Mouse (Mus musculus) kidney, embryonic 14.5 days (tissue): ENCODE data around the gene Hrg. TPM values are rescaled to one million over a fixed set of nuclear protein-coding genes. Genes with fewer than 3 reads are reported as not detected.
"Not testable (repeated sequence)": the region's sequence is repeated elsewhere in the genome, so short reads cannot be mapped to it uniquely, and the experiment has no call there.

Experiments used
- ATAC-seq: fragments of 200-750 bp; cut with Nextera tagmentation; 2 replicates; pipeline ENCODE4 v1.8.0; 2017; ENCODE audit warnings: moderate number of reproducible peaks, mild to moderate bottlenecking, moderate TSS enrichment, moderate library complexity; ENCODE audit not compliant: low FRiP score, low TSS enrichment
- H3K27ac ChIP-seq: fragments of 300-500 bp; sonication (generic); 2 replicates; pipeline ENCODE4 v1.5.1; 2014; ENCODE audit warnings: low read depth, mild to moderate bottlenecking, low read length, moderate library complexity, mixed read lengths
- H3K27me3 ChIP-seq: fragments of 300-500 bp; sonication (generic); 2 replicates; pipeline ENCODE4 v1.6.1; 2014; ENCODE audit warnings: mild to moderate bottlenecking, low read length; ENCODE audit not compliant: control insufficient read depth, insufficient read depth
- H3K36me3 ChIP-seq: fragments of 300-500 bp; sonication (generic); 2 replicates; pipeline ENCODE4 v1.6.1; 2014; ENCODE audit warnings: low read length, mixed read lengths; ENCODE audit not compliant: control insufficient read depth, insufficient read depth
- H3K4me1 ChIP-seq: fragments of 300-500 bp; sonication (generic); 2 replicates; pipeline ENCODE4 v1.6.1; 2014; ENCODE audit warnings: low read length, mixed read lengths; ENCODE audit not compliant: control insufficient read depth, insufficient read depth
- H3K4me2 ChIP-seq: fragments of 300-500 bp; sonication (generic); replicated peaks from 2 replicates; pipeline ENCODE4 v1.6.1; 2014; ENCODE audit warnings: low read depth, mild to moderate bottlenecking, low read length
- H3K4me3 ChIP-seq: fragments of 300-500 bp; sonication (generic); 2 replicates; pipeline ENCODE4 v1.5.1; 2014; ENCODE audit warnings: mild to moderate bottlenecking, low read length
- H3K9ac ChIP-seq: fragments of 300-500 bp; sonication (generic); 2 replicates; pipeline ENCODE4 v1.6.1; 2014; ENCODE audit warnings: low read depth, mild to moderate bottlenecking, low read length, moderate library complexity
- H3K9me3 ChIP-seq: fragments of 300-500 bp; sonication (generic); 2 replicates; pipeline ENCODE4 v1.6.1; 2016; ENCODE audit warnings: low read length; ENCODE audit not compliant: control insufficient read depth
- WGBS: fragments of 180-500 bp; shearing (Covaris S2); extraction: QIAGEN DNeasy Blood & Tissue Kit; methylation state at CpG from one replicate; pipeline ENCODE4 v1.1.7; 2014; 5-methylcytosine and 5-hydroxymethylcytosine counted together
- polyA plus RNA-seq: library from polyadenylated mRNA; unstranded; fragments of >200 nt; fragmentation: Nextera tagmentation; extraction: Ambion mirVana; gene quantifications from 2 replicates; pipeline ENCODE4 v1.2.1, GENCODE M21; 2014

The Hrg gene
- polyA plus RNA-seq, 1 experiment from 2014 or later, result not detected

DNA sequence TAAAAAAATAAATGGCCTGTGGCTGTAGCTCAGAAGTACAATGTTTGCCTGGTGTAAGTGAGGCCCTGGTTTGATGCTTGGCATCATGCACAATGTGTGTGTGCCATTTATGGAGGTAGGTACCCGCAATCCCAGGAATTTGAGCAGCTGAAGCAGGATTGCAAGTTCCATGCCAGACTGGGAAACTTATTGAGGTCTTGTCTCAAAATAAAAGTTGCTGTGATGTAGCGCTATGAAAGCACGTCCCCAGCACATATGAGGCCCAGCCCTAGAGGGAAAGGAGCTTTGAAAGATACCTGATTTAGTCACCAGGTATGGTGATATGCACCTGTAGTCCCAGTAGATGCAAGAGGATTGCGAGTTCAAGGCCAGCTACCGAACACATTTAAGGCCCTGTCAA lies 29.1 kb upstream of the Hrg start:
- Histone ChIP-seq H3K9me3 (no peaks in the 10 kb centered on the region), H3K4me3 (no peak overlapping the region), H3K4me2 (no peak overlapping the region), H3K36me3 (no peaks in the 10 kb centered on the region), H3K27me3 (no peaks in the 10 kb centered on the region), H3K9ac (no peak overlapping the region), H3K4me1 (no peaks in the 10 kb centered on the region), H3K27ac (no peak overlapping the region)
- ATAC-seq, result no peak
- WGBS, result 94% methylated on average over 5 of the region's 5 CpGs

DNA sequence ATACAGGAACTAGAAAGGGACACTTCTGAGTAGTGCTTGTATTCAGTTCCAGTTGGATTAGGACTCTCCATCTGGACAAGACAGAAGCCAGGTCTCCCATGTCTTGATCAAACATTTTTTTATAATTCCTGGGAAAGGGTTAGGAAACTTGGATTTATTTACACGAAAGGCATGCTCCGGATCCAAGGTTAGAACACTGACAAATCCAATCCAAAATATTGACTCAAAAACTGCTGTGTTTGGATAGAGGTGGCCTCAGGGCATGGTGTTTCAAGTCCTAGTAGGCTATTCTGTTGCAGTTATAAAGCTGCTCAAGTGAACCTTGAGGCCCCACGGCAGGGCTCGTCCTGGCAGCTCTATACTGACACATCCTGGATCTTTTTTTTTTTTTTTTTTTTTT lies 28.4 kb upstream of the Hrg start:
- WGBS, result 81% methylated on average over 4 of the region's 4 CpGs
- no peak overlapping the region for H3K27ac ChIP-seq
- no peak overlapping the region for H3K4me2 ChIP-seq
- H3K27me3 ChIP-seq, result no peaks in the 10 kb centered on the region
- H3K9ac ChIP-seq, result no peak overlapping the region
- H3K4me3 ChIP-seq, result no peak overlapping the region
- no peaks in the 10 kb centered on the region for H3K9me3 ChIP-seq
- no peak for ATAC-seq
- H3K36me3 ChIP-seq, result no peaks in the 10 kb centered on the region
- H3K4me1 ChIP-seq, result no peaks in the 10 kb centered on the region

DNA sequence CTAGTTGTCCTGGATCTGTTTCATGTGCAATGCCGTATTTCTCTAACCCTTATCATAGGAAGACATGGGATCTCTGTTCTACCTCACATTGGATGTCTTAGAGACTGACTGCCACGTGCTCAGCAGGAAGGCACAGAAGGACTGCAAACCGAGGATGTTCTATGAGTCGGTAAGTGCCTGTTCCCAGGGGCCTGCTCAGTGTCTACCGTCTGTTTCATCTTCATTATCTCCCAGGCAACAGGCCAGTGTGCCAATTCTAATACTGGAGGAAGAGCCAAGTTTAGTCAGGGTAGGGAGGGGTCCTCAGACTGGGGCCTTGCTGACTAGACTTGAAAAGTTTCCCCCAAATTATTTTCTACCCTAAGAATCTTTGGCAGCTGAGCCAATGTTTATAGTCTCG lies 21.3 kb upstream of the Hrg start:
- Histone ChIP-seq H3K9ac (no peak overlapping the region), H3K4me1 (no peaks in the 10 kb centered on the region), H3K27ac (no peak overlapping the region), H3K27me3 (no peaks in the 10 kb centered on the region), H3K36me3 (no peaks in the 10 kb centered on the region), H3K4me3 (no peak overlapping the region), H3K9me3 (no peaks in the 10 kb centered on the region), H3K4me2 (no peak overlapping the region)
- WGBS, result 87% methylated on average over 6 of the region's 6 CpGs
- ATAC-seq, result no peak

- H3K4me3 ChIP-seq, result no peak overlapping the region
- H3K36me3 ChIP-seq, result no peaks in the 10 kb centered on the region
- no peak for ATAC-seq
- no peaks in the 10 kb centered on the region for H3K9me3 ChIP-seq
- H3K27me3 ChIP-seq, result no peaks in the 10 kb centered on the region
- 86% methylated on average over 11 of the region's 11 CpGs for WGBS
- H3K4me2 ChIP-seq, result no peak overlapping the region
- no peaks in the 10 kb centered on the region for H3K4me1 ChIP-seq
- no peak overlapping the region for H3K9ac ChIP-seq
- no peak overlapping the region for H3K27ac ChIP-seq
Measured at GRCm38 (mm10) chr16:22931431-22932200, 19.3 kb upstream of the Hrg start.

GRCm38 (mm10) chr16:22937631-22938030 lies 13.2 kb upstream of the Hrg start:
- no peaks in the 10 kb centered on the region for H3K36me3 ChIP-seq
- WGBS, result 90% methylated on average over 12 of the region's 12 CpGs
- ATAC-seq, result no peak
- H3K27me3 ChIP-seq, result no peaks in the 10 kb centered on the region
- no peaks in the 10 kb centered on the region for H3K9me3 ChIP-seq
- H3K9ac ChIP-seq, result no peak overlapping the region
- H3K4me2 ChIP-seq, result no peak overlapping the region
- no peak overlapping the region for H3K27ac ChIP-seq
- no peaks in the 10 kb centered on the region for H3K4me1 ChIP-seq
- H3K4me3 ChIP-seq, result no peak overlapping the region

- H3K9me3 ChIP-seq, result no peaks in the 10 kb centered on the region
- ATAC-seq, result no peak
- H3K27me3 ChIP-seq, result no peaks in the 10 kb centered on the region
- H3K4me3 ChIP-seq, result no peak overlapping the region
- no peak overlapping the region for H3K27ac ChIP-seq
- no peaks in the 10 kb centered on the region for H3K36me3 ChIP-seq
- H3K9ac ChIP-seq, result no peak overlapping the region
- H3K4me1 ChIP-seq, result no peaks in the 10 kb centered on the region
- WGBS, result 80% methylated on average over 2 of the region's 2 CpGs
- no peak overlapping the region for H3K4me2 ChIP-seq
Measured at GRCm38 (mm10) chr16:22938541-22938940, 12.3 kb upstream of the Hrg start.

GRCm38 (mm10) chr16:22939120-22939695 lies 11.7 kb upstream of the Hrg start:
- no peak overlapping the region for H3K4me2 ChIP-seq

GRCm38 (mm10) chr16:22941825-22942476 lies 8.9 kb upstream of the Hrg start:
- H3K4me3 ChIP-seq, ATAC-seq, H3K4me2 ChIP-seq, H3K9me3 ChIP-seq, H3K27ac ChIP-seq, H3K4me1 ChIP-seq, H3K27me3 ChIP-seq, H3K36me3 ChIP-seq, H3K9ac ChIP-seq: not testable (repeated sequence)

More at GRCm38 (mm10) chr16:22939120-22939695, 11.7 kb upstream of the Hrg start:
- no peak for ATAC-seq
- Histone ChIP-seq H3K27me3 (no peaks in the 10 kb centered on the region), H3K4me3 (no peak overlapping the region), H3K36me3 (no peaks in the 10 kb centered on the region), H3K9ac (no peak overlapping the region), H3K9me3 (no peaks in the 10 kb centered on the region), H3K4me1 (no peaks in the 10 kb centered on the region), H3K27ac (no peak overlapping the region)
- 76% methylated on average over 8 of the region's 8 CpGs for WGBS

GRCm38 (mm10) chr16:22947371-22947770 lies 3.5 kb upstream of the Hrg start:
- no peak overlapping the region for H3K9ac ChIP-seq
- H3K36me3 ChIP-seq, result no peaks in the 10 kb centered on the region
- H3K4me1 ChIP-seq, result no peaks in the 10 kb centered on the region
- H3K9me3 ChIP-seq, result no peaks in the 10 kb centered on the region
- H3K27me3 ChIP-seq, result no peaks in the 10 kb centered on the region
- no peak overlapping the region for H3K4me2 ChIP-seq
- WGBS, result 89% methylated on average over 2 of the region's 2 CpGs
- no peak overlapping the region for H3K27ac ChIP-seq
- no peak overlapping the region for H3K4me3 ChIP-seq
- ATAC-seq, result no peak
